Mouse (Mus musculus) lung, postnatal 25 days (tissue): Measurements from ENCODE around the gene Dlec1.

Experiments
- DNase-seq: peaks from one replicate; pipeline ENCODE4 v3.0.0; 2022; ENCODE audit warnings: low spot score

The Dlec1 gene

GRCm38 (mm10) chr9:119143372-119143771 is 41.1 kb downstream of the Dlec1 start:
- no peak for DNase-seq

DNA sequence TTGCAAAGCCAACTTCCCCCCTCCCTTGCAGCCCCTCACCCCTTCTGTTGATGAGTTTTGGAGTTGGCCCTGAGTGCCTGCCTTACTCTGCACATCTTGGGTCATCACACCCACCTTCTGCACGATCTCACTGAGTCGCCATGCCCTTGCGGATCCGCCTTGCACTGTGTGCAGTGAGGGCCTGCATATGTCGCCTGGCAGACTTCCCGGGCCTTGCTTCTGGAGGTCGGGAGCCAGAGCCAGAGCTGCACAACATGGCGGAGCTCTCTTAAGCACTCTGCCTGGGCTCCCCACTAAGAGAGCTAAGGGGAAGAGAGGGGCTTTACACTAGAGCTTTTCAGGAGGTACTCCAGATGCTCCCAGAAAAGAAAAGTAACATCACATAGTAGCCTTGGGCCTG is 42.4 kb downstream of the Dlec1 start:
- no peak for DNase-seq

DNA sequence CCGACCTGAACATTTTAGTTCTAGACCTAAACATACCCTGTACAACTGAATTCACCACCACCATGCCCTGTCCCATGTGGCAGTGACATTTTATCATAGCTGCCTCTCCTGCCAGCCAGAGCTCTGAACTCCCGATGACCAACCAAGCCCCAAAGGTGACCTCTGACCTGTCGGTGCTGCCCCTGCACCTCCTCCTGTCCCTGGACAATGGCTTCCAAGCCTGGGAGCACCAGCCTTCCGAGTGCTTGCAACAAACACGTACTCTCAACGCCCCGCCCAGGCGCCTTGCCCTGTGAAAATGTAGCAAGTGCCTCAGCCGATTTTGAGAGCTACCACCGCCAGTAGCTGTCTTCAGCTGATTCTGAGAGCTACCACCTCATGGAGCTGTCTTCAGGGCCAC is 42.9 kb downstream of the Dlec1 start:
- no peak for DNase-seq

DNA sequence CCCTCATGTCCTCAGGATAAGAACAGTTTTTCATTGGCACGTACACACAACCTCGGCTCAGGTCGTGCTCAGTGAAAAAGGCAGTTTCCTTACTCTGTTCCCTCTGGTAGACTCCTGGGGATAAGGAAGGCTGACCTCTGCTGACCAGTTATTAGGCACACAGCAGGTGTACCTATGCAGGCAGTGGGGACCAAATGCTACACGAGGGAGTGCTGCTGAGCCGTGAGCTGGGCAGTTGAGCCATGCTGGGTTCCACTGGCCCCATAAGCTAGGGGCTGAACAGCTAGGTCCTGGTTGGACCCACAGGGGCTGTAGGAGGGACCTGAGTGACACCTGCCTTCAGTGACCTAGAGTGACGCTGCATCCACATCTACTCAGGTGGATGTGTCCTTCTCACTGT is 43.4 kb downstream of the Dlec1 start:
- DNase-seq: no peak

GRCm38 (mm10) chr9:119146098-119146770 is 44.0 kb downstream of the Dlec1 start:
- no peak for DNase-seq

DNA sequence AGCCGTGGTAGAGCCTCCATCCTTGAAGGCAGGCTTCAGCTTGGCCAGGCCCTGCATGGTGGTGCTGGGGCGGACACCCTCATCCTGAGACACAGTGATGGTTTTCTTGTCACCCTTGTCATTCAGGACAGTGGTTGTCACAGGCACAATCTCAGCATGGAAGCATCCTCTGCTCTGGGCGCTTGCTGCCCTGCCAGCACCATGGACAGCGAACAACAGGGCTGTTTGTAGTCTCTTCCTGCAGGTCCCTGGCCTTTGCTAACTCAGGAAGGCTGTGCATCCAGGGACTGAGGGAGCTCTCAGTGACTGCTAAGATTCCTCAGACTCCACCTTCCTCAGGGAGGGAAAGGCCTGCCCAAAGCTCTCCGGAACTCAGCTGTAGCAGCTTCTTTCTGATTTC is 47.3 kb downstream of the Dlec1 start:
- no peak for DNase-seq

DNA sequence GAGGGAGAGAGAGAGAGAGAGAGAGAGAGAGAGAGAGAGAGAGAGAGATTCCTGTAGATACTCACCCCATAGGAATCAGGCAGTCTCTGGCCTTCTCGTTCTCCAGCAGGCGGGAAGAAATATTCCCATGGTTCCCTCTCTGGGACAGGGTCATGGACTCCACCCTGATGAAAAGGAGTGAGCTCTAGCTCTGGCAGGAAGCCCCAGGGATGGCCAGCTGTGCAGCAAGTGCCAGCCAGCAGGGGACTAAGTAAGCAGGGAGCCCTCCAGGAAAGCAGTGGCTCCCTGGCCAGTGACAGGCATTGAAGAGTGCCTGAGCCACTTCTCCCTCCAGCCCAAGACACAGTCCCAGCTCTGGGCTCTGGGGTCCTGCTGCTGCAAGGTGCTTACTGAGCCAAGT is 49.5 kb downstream of the Dlec1 start:
- no peak for DNase-seq

- no peak for DNase-seq
Measured at GRCm38 (mm10) chr9:119155416-119155815, 53.1 kb downstream of the Dlec1 start.

DNA sequence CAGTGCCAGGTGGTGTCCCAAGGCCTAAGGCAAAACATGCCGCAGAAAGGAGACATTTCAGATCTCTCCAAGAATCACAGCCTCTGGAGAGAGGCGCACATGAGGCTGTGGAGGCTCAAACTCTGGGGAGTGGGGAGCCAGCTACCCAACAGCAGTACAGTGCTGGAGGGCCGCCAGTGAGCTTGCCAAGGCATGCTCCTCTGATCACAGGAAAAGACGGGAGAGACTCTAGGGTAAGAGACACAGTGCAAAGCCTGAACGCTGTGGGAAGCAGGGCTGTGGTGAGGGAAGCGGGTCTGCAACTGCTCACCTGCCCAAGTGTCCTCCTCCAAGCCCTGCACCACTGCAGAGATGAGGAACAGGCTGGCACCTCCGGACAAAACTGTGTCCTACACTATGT is 53.5 kb downstream of the Dlec1 start:
- no peak for DNase-seq

GRCm38 (mm10) chr9:119156278-119157201 is 54.3 kb downstream of the Dlec1 start, which contains the start of gene Acaa1b:
TSS of gene Acaa1b (minus strand) at chr9:119157093.
- peak; percentile 75 for DNase-seq

GRCm38 (mm10) chr9:119158861-119159260 is 56.6 kb downstream of the Dlec1 start, which contains the start of gene Gm47289:
TSS of gene Gm47289 (plus strand) at chr9:119159161.
- DNase-seq: no peak

DNA sequence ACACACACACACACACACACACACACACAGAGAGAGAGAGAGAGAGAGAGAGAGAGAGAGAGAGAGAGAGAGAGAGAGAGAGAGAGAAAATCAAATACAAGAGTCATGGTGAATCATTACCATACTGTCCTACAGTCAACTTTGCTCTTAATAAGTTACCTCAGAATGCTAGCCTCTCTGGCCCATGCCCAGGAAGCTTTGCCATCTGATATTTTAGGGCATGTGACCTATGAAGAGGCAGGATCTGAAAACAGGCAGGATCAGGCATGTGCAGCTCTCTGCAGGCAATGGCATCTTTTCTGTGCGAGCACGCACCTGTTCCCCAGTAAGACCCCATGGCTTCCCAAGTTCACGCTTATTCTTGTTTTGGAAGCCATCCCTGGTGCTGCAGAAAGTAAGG is 58.4 kb downstream of the Dlec1 start:
- no peak for DNase-seq

DNA sequence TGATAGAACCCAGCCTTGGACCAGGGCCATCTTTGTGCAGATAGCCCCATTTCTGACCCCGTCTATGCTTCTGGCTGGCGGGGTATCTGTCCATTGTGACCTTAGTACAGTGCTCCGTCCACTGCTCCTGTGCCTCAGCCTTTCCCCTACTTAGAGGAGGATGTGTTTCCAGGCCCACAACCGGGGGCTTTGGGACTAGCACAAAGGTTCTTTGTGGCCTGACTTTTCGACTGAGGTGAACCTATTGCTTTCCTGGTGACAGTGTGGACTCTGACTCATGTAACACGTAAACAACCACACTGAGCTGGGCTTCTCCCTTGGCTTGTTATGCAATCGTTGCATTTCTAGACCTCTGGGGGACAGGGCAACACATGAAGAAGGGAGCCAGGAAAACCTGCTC is 62.5 kb downstream of the Dlec1 start:
- DNase-seq: peak; percentile 21

- peak; percentile 18 for DNase-seq
Measured at GRCm38 (mm10) chr9:119165548-119165947, 63.3 kb downstream of the Dlec1 start.

GRCm38 (mm10) chr9:119167608-119168007 is 65.3 kb downstream of the Dlec1 start:
- no peak for DNase-seq

DNA sequence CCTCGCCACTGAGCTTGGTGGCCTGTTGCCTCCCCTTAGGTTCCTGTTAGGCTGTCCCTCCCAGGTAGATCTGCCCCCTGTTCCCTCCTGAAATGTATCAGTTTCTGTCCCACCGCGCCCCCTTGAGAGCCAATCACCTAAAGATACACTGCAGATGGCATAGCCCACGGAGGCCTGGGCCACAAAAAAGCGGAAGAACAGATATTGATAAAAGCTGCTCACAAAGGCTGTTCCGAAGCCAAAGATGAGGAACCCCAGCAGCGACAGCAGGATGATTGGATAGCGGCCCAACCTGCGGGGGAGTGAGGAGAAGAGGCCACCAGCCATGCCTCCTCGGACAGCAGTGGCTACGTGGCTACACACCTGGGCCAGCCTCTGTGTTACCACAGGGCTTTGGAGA is 77.0 kb downstream of the Dlec1 start:
- no peak for DNase-seq

DNA sequence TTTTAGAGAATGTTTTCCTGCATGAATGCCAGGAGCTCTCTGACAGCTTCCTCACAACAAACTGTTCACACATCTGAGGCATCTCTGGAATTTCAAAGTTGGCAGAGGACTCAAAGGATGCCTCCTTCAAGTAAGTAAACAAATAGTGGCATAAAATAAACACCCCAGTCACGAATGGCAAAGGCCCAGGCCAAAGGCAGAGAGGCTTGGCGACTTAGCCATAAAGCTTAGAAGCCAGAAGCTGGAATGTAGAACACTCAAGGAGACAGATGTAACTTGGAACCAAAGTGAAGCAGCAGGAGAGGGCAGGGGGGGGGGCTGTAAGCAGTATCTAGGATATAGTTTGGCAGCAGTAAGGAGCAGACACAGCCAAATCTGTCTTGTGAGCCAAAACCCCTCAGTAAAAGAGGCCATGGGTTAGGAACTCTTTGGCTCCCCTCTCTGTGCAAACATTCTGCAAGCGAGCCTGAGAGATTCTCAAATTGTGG is 79.0 kb downstream of the Dlec1 start:
- DNase-seq: peak; percentile 82

DNA sequence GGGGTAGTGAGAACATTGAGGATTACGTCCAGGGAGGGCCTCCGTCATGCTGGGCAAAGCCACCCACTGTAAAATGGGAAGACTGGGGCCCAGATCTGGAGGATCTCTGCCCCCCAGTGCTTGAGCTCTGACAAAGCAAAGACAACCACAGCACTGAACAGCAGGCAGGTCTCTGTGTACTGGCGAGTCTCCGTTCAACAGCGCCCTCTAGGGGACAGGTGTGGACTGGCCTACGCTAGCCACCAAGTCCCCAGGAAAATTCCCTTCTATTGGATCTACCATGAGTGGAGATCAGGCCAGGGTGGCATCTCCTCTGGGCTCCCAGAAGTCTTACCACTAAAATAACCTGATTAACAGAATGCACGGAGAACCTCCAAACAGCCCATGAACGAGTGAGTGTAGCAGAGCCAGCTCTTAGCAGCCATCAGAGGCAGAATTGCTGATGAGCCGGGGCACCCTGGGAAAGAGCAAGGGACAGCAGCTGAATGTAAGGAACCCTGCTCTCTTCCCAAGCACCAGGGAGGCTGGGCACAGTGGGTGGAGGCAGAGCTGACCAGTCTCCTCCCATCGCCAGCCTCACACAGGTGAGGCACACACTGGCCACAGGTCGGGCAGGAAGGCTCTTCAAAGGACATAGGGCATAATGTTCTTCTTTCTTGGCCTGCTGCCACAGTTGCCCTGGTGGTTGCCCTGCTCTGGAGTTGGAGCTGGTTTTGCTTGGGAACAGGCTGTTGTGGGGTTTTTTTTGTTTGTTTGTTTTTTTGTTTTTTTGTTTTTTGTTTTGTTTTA is 90.1 kb downstream of the Dlec1 start:
- peak; percentile 53 for DNase-seq
